Mouse (Mus musculus) neural tube, embryonic 10.5 days (tissue): Measurements from ENCODE around the gene Vps54.
"Not testable (repeated sequence)": the region's sequence is repeated elsewhere in the genome, so short reads cannot be mapped to it uniquely, and the experiment has no call there.

Experiments
- DNase-seq: peaks from one replicate; pipeline ENCODE4 v3.0.0-alpha.2; 2017; ENCODE audit warnings: low spot score; ENCODE audit errors: extremely low spot score

The Vps54 gene

GRCm38 (mm10) chr11:21239763-21240509, 855 bp downstream of the Vps54 start:
- no peak for DNase-seq

GRCm38 (mm10) chr11:21241351-21241750, 2.3 kb downstream of the Vps54 start:
- no peak for DNase-seq

DNA sequence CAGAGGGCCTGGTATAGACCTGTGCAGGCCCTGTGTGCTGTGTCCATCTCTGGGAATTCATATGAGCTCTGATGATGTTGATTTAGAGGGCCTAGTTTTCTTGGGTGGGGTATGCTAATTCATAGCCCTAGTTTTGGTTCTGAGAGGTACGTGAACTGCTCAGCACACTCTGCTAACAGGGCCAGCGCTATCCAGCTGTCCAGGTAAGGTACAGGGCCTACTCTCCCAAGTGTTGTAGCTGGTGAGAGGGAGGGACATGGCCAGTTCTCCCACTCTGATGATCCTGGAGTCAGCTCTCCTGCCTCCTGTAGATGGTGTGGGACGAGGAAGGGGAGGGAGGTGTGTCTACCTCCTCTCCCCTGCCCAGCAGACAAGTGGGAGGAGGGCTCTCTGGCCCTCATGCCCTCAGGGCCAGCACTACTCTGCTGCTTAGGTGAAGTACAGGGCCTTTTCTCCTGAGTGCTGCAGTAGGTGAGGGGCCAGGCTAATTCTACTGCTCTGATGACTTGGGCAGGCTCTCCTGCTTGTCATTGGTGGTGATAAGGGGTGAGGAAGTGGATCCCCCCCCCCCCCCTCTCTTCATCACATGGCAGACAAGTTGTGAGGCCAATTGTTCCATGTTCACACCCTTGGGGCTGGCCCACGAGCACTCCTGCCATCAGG, 8.3 kb downstream of the Vps54 start:
- no peak for DNase-seq

- DNase-seq = no peak
Observed at GRCm38 (mm10) chr11:21247940-21248339, 8.9 kb downstream of the Vps54 start.

- DNase-seq = no peak
Observed at GRCm38 (mm10) chr11:21250366-21250765, 11.3 kb downstream of the Vps54 start.

- not testable (repeated sequence) for DNase-seq
Observed at GRCm38 (mm10) chr11:21258611-21259010, 19.5 kb downstream of the Vps54 start.

DNA sequence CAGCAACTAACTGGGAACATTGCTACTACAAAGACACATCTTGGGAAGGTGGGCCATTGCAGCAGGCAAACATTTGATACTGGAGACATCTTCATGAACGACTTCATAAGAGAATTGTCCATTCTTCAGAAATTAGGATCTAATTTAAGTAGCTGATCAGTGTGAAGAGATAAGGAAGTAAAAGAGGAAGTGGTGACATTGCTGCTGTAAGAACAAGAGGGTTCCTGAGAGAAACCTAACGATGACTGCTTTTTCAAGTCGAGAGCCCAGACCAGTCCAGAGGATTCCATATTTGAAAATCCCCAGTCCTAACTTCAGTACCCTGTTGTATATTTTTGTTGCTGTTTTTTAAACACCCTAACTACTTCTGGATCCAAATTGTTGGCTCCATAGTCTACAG, 26.3 kb downstream of the Vps54 start:
- DNase-seq = no peak

DNA sequence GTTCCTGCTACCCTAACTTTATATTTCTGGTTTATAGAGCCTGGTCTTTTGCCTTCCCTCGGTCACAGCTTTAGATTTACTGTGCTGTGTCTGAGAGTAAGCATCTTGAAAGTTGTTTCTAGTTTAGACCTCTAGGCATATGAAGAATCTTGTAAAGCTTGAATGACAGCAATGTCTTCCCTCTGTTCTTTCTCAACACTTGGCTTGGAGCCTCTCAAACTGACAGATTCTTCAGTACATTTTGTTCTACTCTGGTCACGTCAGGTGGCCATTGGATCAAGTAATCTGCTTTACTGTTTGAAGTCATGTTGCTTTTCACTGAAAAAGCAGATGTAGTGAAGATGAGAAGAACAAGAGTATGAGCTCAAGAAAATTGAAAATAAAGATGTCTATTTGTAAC, 37.1 kb downstream of the Vps54 start:
- no peak for DNase-seq

GRCm38 (mm10) chr11:21286391-21286790, 47.3 kb downstream of the Vps54 start:
- no peak for DNase-seq

GRCm38 (mm10) chr11:21288153-21288552, 49.1 kb downstream of the Vps54 start:
- not testable (repeated sequence) for DNase-seq

- DNase-seq = no peak
Observed at GRCm38 (mm10) chr11:21295486-21295885, 56.4 kb downstream of the Vps54 start.

DNA sequence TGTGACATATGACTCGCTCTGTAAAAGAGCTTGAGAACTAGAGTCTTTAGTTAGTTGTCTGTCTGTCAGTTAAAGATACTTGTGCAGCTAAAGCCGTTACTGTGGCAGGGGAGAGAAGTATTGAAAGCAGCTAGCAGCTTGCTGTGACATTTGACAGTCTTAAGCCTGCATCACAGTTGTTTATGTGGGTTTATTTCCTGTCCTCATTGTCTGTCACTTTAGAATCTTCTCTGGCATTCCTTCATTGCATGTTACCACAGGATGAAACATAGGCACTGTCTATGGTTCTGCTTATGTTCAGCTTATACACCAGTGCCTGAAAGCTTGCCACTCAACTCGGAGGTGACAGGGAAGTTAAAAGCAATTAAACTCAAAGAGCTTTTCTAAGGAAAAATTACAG, 64.5 kb downstream of the Vps54 start:
- DNase-seq = no peak

- DNase-seq = no peak
Observed at GRCm38 (mm10) chr11:21307078-21307668, 68.1 kb downstream of the Vps54 start.

GRCm38 (mm10) chr11:21308119-21308518, 69.0 kb downstream of the Vps54 start:
- no peak for DNase-seq

GRCm38 (mm10) chr11:21309516-21309915, 70.4 kb downstream of the Vps54 start:
- no peak for DNase-seq

DNA sequence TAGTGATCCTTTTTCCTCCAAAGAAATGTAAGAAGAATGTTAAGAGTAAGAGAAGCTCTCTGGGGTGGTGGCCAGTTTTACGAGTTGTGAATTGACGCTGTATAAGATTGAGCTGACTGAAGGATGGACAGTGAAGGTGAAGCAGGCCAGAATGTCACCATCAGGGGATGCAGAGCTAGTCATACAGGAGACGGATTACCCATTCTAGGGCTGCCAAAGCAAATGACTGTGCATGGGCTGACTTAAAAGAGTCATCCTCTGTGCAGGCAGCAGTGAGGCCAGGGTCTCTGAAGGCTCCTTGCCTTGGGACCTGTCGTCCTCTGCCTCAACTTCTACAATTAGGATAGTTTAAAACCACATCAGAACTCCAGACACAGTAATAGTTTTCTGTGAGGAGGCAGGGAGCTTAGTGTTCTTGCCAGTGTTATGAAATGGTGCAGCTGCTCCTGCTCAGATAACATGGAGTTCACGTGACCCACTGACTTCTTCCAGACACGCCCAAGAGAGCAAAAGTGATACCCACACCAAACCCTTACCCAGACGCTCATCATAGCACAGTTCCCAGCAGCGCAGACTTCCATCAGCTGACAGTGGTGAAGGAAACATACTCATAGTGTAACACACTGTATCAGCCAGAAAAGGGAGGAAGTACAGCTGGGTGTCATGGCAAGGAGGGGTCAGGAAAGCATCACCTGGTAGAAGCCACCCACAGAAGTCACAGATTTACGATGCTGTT, 75.0 kb downstream of the Vps54 start:
- no peak for DNase-seq

- DNase-seq = no peak
Observed at GRCm38 (mm10) chr11:21321577-21321976, 82.5 kb downstream of the Vps54 start.

DNA sequence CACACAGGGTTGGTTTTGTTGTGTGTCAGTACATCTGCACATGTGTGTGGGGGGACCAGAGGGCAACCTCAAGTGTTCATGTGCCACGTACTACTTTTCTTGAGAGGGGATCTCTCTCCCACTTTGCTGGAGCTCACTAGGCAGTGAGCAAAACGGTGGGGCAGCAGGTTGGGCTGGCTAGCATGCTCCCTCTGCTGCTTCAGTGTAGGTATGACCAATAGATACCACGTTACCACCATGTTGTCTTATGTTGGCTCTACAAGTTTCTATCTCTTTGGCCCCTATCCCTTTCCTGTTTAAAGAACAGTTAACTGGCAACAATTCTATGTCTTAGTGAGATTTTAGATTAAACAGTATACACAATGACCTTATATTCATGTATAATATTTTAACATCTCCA, 83.3 kb downstream of the Vps54 start:
- no peak for DNase-seq

DNA sequence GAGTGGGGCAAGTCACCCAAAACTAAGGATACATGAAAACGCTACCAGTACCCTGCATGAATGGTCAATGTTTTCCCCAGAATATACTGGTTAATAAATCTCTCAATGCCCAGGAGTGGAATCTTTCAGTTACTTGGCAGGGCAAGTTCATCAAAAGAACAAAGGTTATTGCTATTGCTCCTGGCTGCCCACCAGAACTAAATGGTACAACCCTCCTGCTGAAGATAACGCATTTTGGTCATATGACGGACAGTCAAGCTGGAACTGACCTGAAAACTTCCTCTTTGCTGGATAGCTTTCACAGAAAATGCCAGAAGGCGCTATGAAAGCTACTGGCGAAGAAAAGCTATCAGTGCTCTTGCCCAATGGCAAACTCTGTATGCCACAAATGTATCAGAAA, 86.7 kb downstream of the Vps54 start:
- no peak for DNase-seq

DNA sequence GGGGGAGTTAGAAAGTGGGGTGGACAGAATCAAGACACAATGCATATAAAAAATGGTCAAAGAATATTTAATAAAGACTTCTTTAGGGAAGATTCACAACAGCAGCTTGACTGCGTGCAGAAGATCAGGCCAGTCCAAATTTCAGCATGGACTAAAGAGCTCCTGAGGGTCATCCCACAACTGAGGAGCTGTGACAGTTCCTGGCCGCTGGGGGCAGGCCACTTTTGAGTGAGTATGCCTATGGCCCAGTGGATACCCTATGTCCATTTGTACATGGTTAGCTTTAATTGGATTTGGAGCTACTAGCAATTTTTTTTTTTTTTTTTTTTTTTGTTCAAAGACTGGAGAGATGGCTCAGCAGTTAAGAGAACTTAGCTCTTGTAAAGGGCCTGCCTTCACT, 87.7 kb downstream of the Vps54 start:
- no peak for DNase-seq

- no peak for DNase-seq
Observed at GRCm38 (mm10) chr11:21327486-21327885, 88.4 kb downstream of the Vps54 start.

DNA sequence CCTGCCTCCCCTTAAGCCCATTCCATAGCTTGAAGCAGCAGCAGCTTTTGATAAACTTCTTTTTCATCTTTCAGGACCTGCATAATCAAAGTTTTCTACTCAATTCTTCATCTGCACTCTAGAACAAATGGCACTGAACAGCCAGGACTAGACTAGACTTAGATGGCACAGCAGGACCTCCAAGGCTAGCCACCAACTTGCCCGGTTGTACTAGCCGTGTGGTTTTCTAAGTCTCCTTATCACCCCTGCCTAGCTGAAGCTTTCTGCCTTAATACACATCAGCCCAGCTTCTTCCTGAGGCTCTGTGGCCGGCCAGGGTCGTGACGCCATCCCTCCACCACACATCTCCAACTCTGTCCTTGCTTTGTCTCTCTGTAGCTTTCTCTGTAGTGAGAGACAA, 89.1 kb downstream of the Vps54 start:
- no peak for DNase-seq
